Mouse (Mus musculus) heart, embryonic 13.5 days (tissue): ENCODE measurements around the gene Ywhag. TPM values are rescaled to one million over a fixed set of nuclear protein-coding genes. Genes with fewer than 3 reads are reported as not detected.

Experiments
- polyA plus RNA-seq: library from polyadenylated mRNA; unstranded; fragments of >200 nt; fragmentation: Nextera tagmentation; extraction: Ambion mirVana; gene quantifications from 2 replicates; pipeline ENCODE4 v1.2.1, GENCODE M21; 2015

The Ywhag gene
- polyA plus RNA-seq, 1 experiment from 2014 or later: 157 TPM

Other genes with a start within 250 kb of the Ywhag start
- 30.8 and 32.0 TPM in 2 replicates for gene Tmem120a, start 190.2 kb downstream of the Ywhag start, polyA plus RNA-seq
- gene Styxl1, start 156.2 kb downstream of the Ywhag start, polyA plus RNA-seq: 0.29 TPM in 1 of 2 replicates, not detected in the other
- 966 and 1,014 TPM in 2 replicates for gene Mdh2, start 156.1 kb downstream of the Ywhag start, polyA plus RNA-seq
- 0.06 and 0.13 TPM in 2 replicates for gene Srrm3, start 127.7 kb downstream of the Ywhag start, polyA plus RNA-seq
- gene Hspb1, start 46.7 kb downstream of the Ywhag start, polyA plus RNA-seq: 863 and 944 TPM in 2 replicates
- 1.0 and 1.1 TPM in 2 replicates for gene Ssc4d, start 39.9 kb upstream of the Ywhag start, polyA plus RNA-seq
- gene Zp3, start 45.5 kb upstream of the Ywhag start, polyA plus RNA-seq: 0.11 TPM in 1 of 2 replicates, not detected in the other
- gene Dtx2, start 60.2 kb upstream of the Ywhag start, polyA plus RNA-seq: 23.0 and 23.9 TPM in 2 replicates
- 41.2 and 54.6 TPM in 2 replicates for gene Upk3b, start 103.9 kb upstream of the Ywhag start, polyA plus RNA-seq
- gene Upk3bl, start 119.9 kb upstream of the Ywhag start, polyA plus RNA-seq: 0.13 and 0.43 TPM in 2 replicates
- 1.6 TPM in 2 replicates for gene Rasa4, start 149.3 kb upstream of the Ywhag start, polyA plus RNA-seq
- gene Polr2j, start 182.0 kb upstream of the Ywhag start, polyA plus RNA-seq: 139 and 175 TPM in 2 replicates
- 18.1 and 19.6 TPM in 2 replicates for gene Lrwd1, start 201.5 kb upstream of the Ywhag start, polyA plus RNA-seq
- 13.1 and 13.9 TPM in 2 replicates for gene Alkbh4, start 201.5 kb upstream of the Ywhag start, polyA plus RNA-seq
- gene Orai2, start 236.1 kb upstream of the Ywhag start, polyA plus RNA-seq: 2.0 and 2.7 TPM in 2 replicates